Mouse (Mus musculus) kidney, embryonic 14.5 days (tissue): ENCODE measurements around the gene Atp2b2. TPM values are rescaled to one million over a fixed set of nuclear protein-coding genes. Genes with fewer than 3 reads are reported as not detected.
A peak's percentile ranks its signal among the peaks of the same experiment; 100 is the strongest.

Experiments
- ATAC-seq: fragments of 200-750 bp; cut with Nextera tagmentation; 2 replicates; pipeline ENCODE4 v1.8.0; 2017; ENCODE audit warnings: moderate number of reproducible peaks, mild to moderate bottlenecking, moderate TSS enrichment, moderate library complexity; ENCODE audit not compliant: low FRiP score, low TSS enrichment
- H3K27ac ChIP-seq: fragments of 300-500 bp; sonication (generic); 2 replicates; pipeline ENCODE4 v1.5.1; 2014; ENCODE audit warnings: low read depth, mild to moderate bottlenecking, low read length, moderate library complexity, mixed read lengths
- H3K27me3 ChIP-seq: fragments of 300-500 bp; sonication (generic); 2 replicates; pipeline ENCODE4 v1.6.1; 2014; ENCODE audit warnings: mild to moderate bottlenecking, low read length; ENCODE audit not compliant: control insufficient read depth, insufficient read depth
- H3K36me3 ChIP-seq: fragments of 300-500 bp; sonication (generic); 2 replicates; pipeline ENCODE4 v1.6.1; 2014; ENCODE audit warnings: low read length, mixed read lengths; ENCODE audit not compliant: control insufficient read depth, insufficient read depth
- H3K4me1 ChIP-seq: fragments of 300-500 bp; sonication (generic); 2 replicates; pipeline ENCODE4 v1.6.1; 2014; ENCODE audit warnings: low read length, mixed read lengths; ENCODE audit not compliant: control insufficient read depth, insufficient read depth
- H3K4me2 ChIP-seq: fragments of 300-500 bp; sonication (generic); replicated peaks from 2 replicates; pipeline ENCODE4 v1.6.1; 2014; ENCODE audit warnings: low read depth, mild to moderate bottlenecking, low read length
- H3K4me3 ChIP-seq: fragments of 300-500 bp; sonication (generic); 2 replicates; pipeline ENCODE4 v1.5.1; 2014; ENCODE audit warnings: mild to moderate bottlenecking, low read length
- H3K9ac ChIP-seq: fragments of 300-500 bp; sonication (generic); 2 replicates; pipeline ENCODE4 v1.6.1; 2014; ENCODE audit warnings: low read depth, mild to moderate bottlenecking, low read length, moderate library complexity
- H3K9me3 ChIP-seq: fragments of 300-500 bp; sonication (generic); 2 replicates; pipeline ENCODE4 v1.6.1; 2016; ENCODE audit warnings: low read length; ENCODE audit not compliant: control insufficient read depth
- WGBS: fragments of 180-500 bp; shearing (Covaris S2); extraction: QIAGEN DNeasy Blood & Tissue Kit; methylation state at CpG from one replicate; pipeline ENCODE4 v1.1.7; 2014; 5-methylcytosine and 5-hydroxymethylcytosine counted together
- polyA plus RNA-seq: library from polyadenylated mRNA; unstranded; fragments of >200 nt; fragmentation: Nextera tagmentation; extraction: Ambion mirVana; gene quantifications from 2 replicates; pipeline ENCODE4 v1.2.1, GENCODE M21; 2014

Atp2b2 gene
- polyA plus RNA-seq, 1 experiment from 2014 or later, result 0.47 TPM

- 55% methylated on average over 3 of the region's 3 CpGs for WGBS
- H3K9me3 ChIP-seq, result no peaks in the 10 kb centered on the region
Measured at GRCm38 (mm10) chr6:114035704-114036103, 6.7 kb downstream of the Atp2b2 start.

GRCm38 (mm10) chr6:114032822-114033221 lies 9.6 kb downstream of the Atp2b2 start:
- ATAC-seq, result no peak
- no peak overlapping the region for H3K27ac ChIP-seq
- no peak overlapping the region for H3K9ac ChIP-seq
- no peak overlapping the region for H3K4me3 ChIP-seq
- no peaks in the 10 kb centered on the region for H3K36me3 ChIP-seq
- 73% methylated on average over 8 of the region's 8 CpGs for WGBS
- no peaks in the 10 kb centered on the region; the same call in 1 of the 2 replicates for H3K27me3 ChIP-seq
- no peaks in the 10 kb centered on the region for H3K9me3 ChIP-seq
- no peaks in the 10 kb centered on the region for H3K4me1 ChIP-seq
- no peak overlapping the region for H3K4me2 ChIP-seq

More at GRCm38 (mm10) chr6:114035704-114036103, 6.7 kb downstream of the Atp2b2 start:
- Histone ChIP-seq H3K4me2 (no peak overlapping the region), H3K27me3 (peaks cover 11% of the 10 kb centered on the region), H3K4me1 (no peaks in the 10 kb centered on the region), H3K4me3 (no peak overlapping the region), H3K9ac (no peak overlapping the region), H3K27ac (no peak overlapping the region), H3K36me3 (no peaks in the 10 kb centered on the region)
- ATAC-seq, result no peak

- Histone ChIP-seq H3K36me3 (no peaks in the 10 kb centered on the region), H3K9ac (no peak overlapping the region), H3K27ac (no peak overlapping the region), H3K27me3 (no peaks in the 10 kb centered on the region; the same call in 1 of the 2 replicates), H3K4me1 (no peaks in the 10 kb centered on the region), H3K4me2 (no peak overlapping the region), H3K4me3 (no peak overlapping the region), H3K9me3 (no peaks in the 10 kb centered on the region)
- no peak for ATAC-seq
- 69% methylated on average over 2 of the region's 2 CpGs for WGBS
Measured at GRCm38 (mm10) chr6:114023794-114024193, 18.6 kb downstream of the Atp2b2 start.

- H3K27ac ChIP-seq, result no peak overlapping the region
- H3K27me3 ChIP-seq, result no peaks in the 10 kb centered on the region; the same call in 1 of the 2 replicates
- ATAC-seq, result no peak
- no peaks in the 10 kb centered on the region for H3K9me3 ChIP-seq
- H3K4me3 ChIP-seq, result no peak overlapping the region
- H3K9ac ChIP-seq, result no peak overlapping the region
- H3K4me1 ChIP-seq, result no peaks in the 10 kb centered on the region
- no peaks in the 10 kb centered on the region for H3K36me3 ChIP-seq
- no peak overlapping the region for H3K4me2 ChIP-seq
- 83% methylated on average over 9 of the region's 9 CpGs for WGBS
Measured at GRCm38 (mm10) chr6:114022104-114022503, 20.3 kb downstream of the Atp2b2 start.

- ATAC-seq, result no peak
- H3K4me3 ChIP-seq, result no peak overlapping the region
- 68% methylated on average over 5 of the region's 5 CpGs for WGBS
- H3K27me3 ChIP-seq, result peaks cover 13% of the 10 kb centered on the region
- H3K9me3 ChIP-seq, result no peaks in the 10 kb centered on the region
- H3K4me2 ChIP-seq, result no peak overlapping the region
- H3K36me3 ChIP-seq, result no peaks in the 10 kb centered on the region
- no peak overlapping the region; the same call in 1 of the 2 replicates for H3K27ac ChIP-seq
- H3K9ac ChIP-seq, result no peak overlapping the region
- peaks cover 16% of the 10 kb centered on the region for H3K4me1 ChIP-seq
Measured at GRCm38 (mm10) chr6:114013801-114014200, 28.6 kb downstream of the Atp2b2 start.

GRCm38 (mm10) chr6:114012834-114013233 lies 29.6 kb downstream of the Atp2b2 start:
- Histone ChIP-seq H3K27me3 (peaks cover 13% of the 10 kb centered on the region), H3K9me3 (no peaks in the 10 kb centered on the region), H3K27ac (0 out of 2 replicates have a peak overlapping the region, but pooled peaks have one; percentile 5), H3K9ac (no peak overlapping the region), H3K4me3 (no peak overlapping the region), H3K4me2 (no peak overlapping the region), H3K36me3 (no peaks in the 10 kb centered on the region), H3K4me1 (peaks cover 16% of the 10 kb centered on the region)
- ATAC-seq, result peak; percentile 91
- WGBS, result 0% methylated on average over 9 of the region's 9 CpGs

GRCm38 (mm10) chr6:114011976-114012375 lies 30.4 kb downstream of the Atp2b2 start:
- 62% methylated on average over 6 of the region's 6 CpGs for WGBS
- peak overlapping the region; percentile 5; the same call in 1 of the 2 replicates for H3K27ac ChIP-seq
- no peaks in the 10 kb centered on the region for H3K36me3 ChIP-seq
- H3K9me3 ChIP-seq, result no peaks in the 10 kb centered on the region
- ATAC-seq, result no peak
- H3K9ac ChIP-seq, result no peak overlapping the region
- H3K4me3 ChIP-seq, result no peak overlapping the region
- peaks cover 13% of the 10 kb centered on the region for H3K27me3 ChIP-seq
- H3K4me2 ChIP-seq, result no peak overlapping the region
- peaks cover 16% of the 10 kb centered on the region for H3K4me1 ChIP-seq

- H3K9me3 ChIP-seq, result no peaks in the 10 kb centered on the region
- H3K9ac ChIP-seq, result no peak overlapping the region
- H3K4me2 ChIP-seq, result no peak overlapping the region
- 60% methylated on average over 3 of the region's 3 CpGs for WGBS
- H3K27me3 ChIP-seq, result no peaks in the 10 kb centered on the region; the same call in 1 of the 2 replicates
- H3K36me3 ChIP-seq, result no peaks in the 10 kb centered on the region
- no peak for ATAC-seq
- no peak overlapping the region for H3K4me3 ChIP-seq
- no peak overlapping the region for H3K27ac ChIP-seq
- no peaks in the 10 kb centered on the region for H3K4me1 ChIP-seq
Measured at GRCm38 (mm10) chr6:114003796-114004195, 38.6 kb downstream of the Atp2b2 start.

GRCm38 (mm10) chr6:114000928-114001327 lies 41.5 kb downstream of the Atp2b2 start:
- Histone ChIP-seq H3K9ac (no peak overlapping the region), H3K4me1 (no peaks in the 10 kb centered on the region), H3K27me3 (no peaks in the 10 kb centered on the region; the same call in 1 of the 2 replicates), H3K36me3 (no peaks in the 10 kb centered on the region), H3K9me3 (no peaks in the 10 kb centered on the region), H3K4me2 (no peak overlapping the region), H3K27ac (no peak overlapping the region), H3K4me3 (no peak overlapping the region)
- 87% methylated on average over 6 of the region's 6 CpGs for WGBS
- no peak for ATAC-seq
